Mouse (Mus musculus): ENCODE measurements at regions not wholly inside any gene's neighbourhood (a gene's known extent, or its start where the extent isn't known, plus 50 kb on each side); places are given as distances from the start of the nearest gene placed in this dataset.

- DNase-seq (ENCODE audit: extremely low read depth, insufficient read length, low spot score): peak; percentile 4
These were observed 151.5 kb upstream of the Gm10181 start for GRCm38 (mm10) chr9:24937731-24938130.

- no peak for DNase-seq (ENCODE audit: extremely low read depth, insufficient read length, low spot score)
These were observed 146.3 kb upstream of the Gm10181 start for GRCm38 (mm10) chr9:24942943-24943342.

GRCm38 (mm10) chr9:24943830-24944229 lies 145.4 kb upstream of the Gm10181 start:
- DNase-seq (ENCODE audit: extremely low read depth, insufficient read length, low spot score): peak; percentile 69

GRCm38 (mm10) chr9:24952516-24952915 lies 136.7 kb upstream of the Gm10181 start:
- peak; percentile 4 for DNase-seq (ENCODE audit: extremely low read depth, insufficient read length, low spot score)

- DNase-seq (ENCODE audit: extremely low read depth, insufficient read length, low spot score): no peak
These were observed 133.6 kb upstream of the Gm10181 start for GRCm38 (mm10) chr9:24955641-24956040.

- DNase-seq (ENCODE audit: extremely low read depth, insufficient read length, low spot score): no peak
These were observed 132.7 kb upstream of the Gm10181 start for GRCm38 (mm10) chr9:24956566-24956965.

- no peak for DNase-seq (ENCODE audit: extremely low read depth, insufficient read length, low spot score)
These were observed 125.9 kb upstream of the Gm10181 start for GRCm38 (mm10) chr9:24963290-24963689.

GRCm38 (mm10) chr9:24967571-24967970 lies 121.7 kb upstream of the Gm10181 start:
- no peak for DNase-seq (ENCODE audit: extremely low read depth, insufficient read length, low spot score)

GRCm38 (mm10) chr9:24974021-24974741 lies 115.0 kb upstream of the Gm10181 start:
- peak; percentile 3 for DNase-seq (ENCODE audit: extremely low read depth, insufficient read length, low spot score)

GRCm38 (mm10) chr9:24982796-24983195 lies 106.4 kb upstream of the Gm10181 start:
- DNase-seq (ENCODE audit: extremely low read depth, insufficient read length, low spot score): no peak

- DNase-seq (ENCODE audit: extremely low read depth, insufficient read length, low spot score): no peak
These were observed 94.7 kb upstream of the Gm10181 start for GRCm38 (mm10) chr9:24994491-24994890.

- no peak for DNase-seq (ENCODE audit: extremely low read depth, insufficient read length, low spot score)
These were observed 68.0 kb upstream of the Gm10181 start for GRCm38 (mm10) chr9:25021095-25021691.

- no peak for DNase-seq (ENCODE audit: extremely low read depth, insufficient read length, low spot score)
These were observed 66.8 kb upstream of the Gm10181 start for GRCm38 (mm10) chr9:25022439-25022838.

GRCm38 (mm10) chr9:25024486-25024885 lies 64.7 kb upstream of the Gm10181 start:
- DNase-seq (ENCODE audit: extremely low read depth, insufficient read length, low spot score): no peak

- DNase-seq (ENCODE audit: extremely low read depth, insufficient read length, low spot score): no peak
These were observed 61.6 kb upstream of the Gm10181 start for GRCm38 (mm10) chr9:25027581-25027980.

GRCm38 (mm10) chr9:25028305-25028704 lies 60.9 kb upstream of the Gm10181 start:
- no peak for DNase-seq (ENCODE audit: extremely low read depth, insufficient read length, low spot score)

GRCm38 (mm10) chr9:25031466-25031865 lies 57.8 kb upstream of the Gm10181 start:
- no peak for DNase-seq (ENCODE audit: extremely low read depth, insufficient read length, low spot score)

Data from 3134 (cell line).